ENCODE assay signal across 23 mouse cellular contexts in genomic region chr1:126594796-126595195, GRCm38 (mm10).
DNase-seq lines count a peak whose midpoint lies in the region; ATAC-seq and TF ChIP-seq lines count a peak whose summit lies in the region.
"Had no signal": no experiment of that assay in that cellular context is flagged by ENCODE, and none has a peak within 500 bp of the region (broad histone marks: within the 10 kb centered on the region; RNA-seq: fewer than 3 reads in every experiment).

No protein-coding gene starts in this region.

- peak; percentile 42 for ATAC-seq in lung, embryonic 16.5 days (ENCODE audit: low read depth)
- ATAC-seq: CD4-positive, CD25-positive, alpha-beta regulatory T cell, adult 4 months; forebrain, embryonic 13.5 days; forebrain, postnatal 0 days had no signal

- no peak overlapping the region for H3K27ac ChIP-seq in heart, embryonic 10.5 days
- H3K27ac ChIP-seq in lung, embryonic 16.5 days (ENCODE audit: low read length): peak overlapping the region; percentile 44; the same call in 1 of the 2 replicates
- H3K27ac ChIP-seq: embryonic facial prominence, embryonic 10.5 days; forebrain, embryonic 13.5 days; gastrocnemius, adult 2 months; heart, embryonic 13.5 days; hindbrain, embryonic 15.5 days had no signal

- H3K9ac ChIP-seq in lung, embryonic 16.5 days (ENCODE audit: low read length): no peak overlapping the region
- H3K9ac ChIP-seq: forebrain, embryonic 13.5 days; forebrain, postnatal 0 days; heart, embryonic 13.5 days; hindbrain, embryonic 15.5 days had no signal

- H3K4me3 ChIP-seq in heart, embryonic 10.5 days: no peak overlapping the region
- no peak overlapping the region for H3K4me3 ChIP-seq in lung, embryonic 16.5 days (ENCODE audit: low read length)
- H3K4me3 ChIP-seq in lung, adult 2 months (replicated peaks; ENCODE audit: extremely low read depth, low read depth, low read length): no peak overlapping the region
- H3K4me3 ChIP-seq: embryonic facial prominence, embryonic 10.5 days; forebrain, embryonic 13.5 days; gastrocnemius, adult 2 months; heart, embryonic 13.5 days; hindbrain, embryonic 15.5 days had no signal

- H3K4me2 ChIP-seq in lung, embryonic 16.5 days (ENCODE audit: low read depth, low read length): no peak overlapping the region
- H3K4me2 ChIP-seq: forebrain, embryonic 13.5 days; heart, embryonic 13.5 days; hindbrain, embryonic 15.5 days had no signal

- peaks cover 18% of the 10 kb centered on the region for H3K4me1 ChIP-seq in heart, embryonic 10.5 days
- peaks cover 53% of the 10 kb centered on the region for H3K4me1 ChIP-seq in lung, embryonic 16.5 days (replicated peaks; ENCODE audit: control insufficient read depth, insufficient read depth, low read length)
- H3K4me1 ChIP-seq in lung, adult 2 months (ENCODE audit: control insufficient read depth, insufficient read depth, low read length): peaks cover 37% of the 10 kb centered on the region

- intact Hi-C loops in gastrocnemius, postnatal 36 days (cut with DNase I): no loop called here

- H3K27me3 ChIP-seq in heart, embryonic 10.5 days (ENCODE audit: insufficient read depth, poor library complexity, severe bottlenecking): no peaks in the 10 kb centered on the region
- no peaks in the 10 kb centered on the region for H3K27me3 ChIP-seq in lung, embryonic 16.5 days (ENCODE audit: control insufficient read depth, insufficient read depth, low read depth, low read length)
- H3K27me3 ChIP-seq: forebrain, embryonic 13.5 days; hindbrain, embryonic 15.5 days had no signal

- no peak for TF ChIP-seq CTCF in lung, adult 2 months (IDR thresholded peaks at IDR 0.05; ENCODE audit: insufficient read depth, low read length)

- 47% methylated on average over 3 of the region's 3 CpGs for WGBS in heart, embryonic 10.5 days
- WGBS in lung, embryonic 16.5 days: 38% methylated on average over 3 of the region's 3 CpGs
- WGBS in lung, adult 2 months: 44% methylated on average over 3 of the region's 3 CpGs

- no peak for TF ChIP-seq POLR2A in lung, adult 2 months (IDR thresholded peaks at IDR 0.05; ENCODE audit: borderline replicate concordance, extremely low read depth, low read depth, low read length)

- peak; percentile 71 for DNase-seq in heart, adult 11 months
- DNase-seq in heart, embryonic 10.5 days (ENCODE audit: low spot score): no peak
- peak; percentile 14 to 36 for DNase-seq in kidney, postnatal 25 days
- DNase-seq in kidney, adult 9 months: no peak
- DNase-seq in lung, adult 2 months: no peak
- no peak for DNase-seq in gastrocnemius, postnatal 36 days
- DNase-seq: adrenal gland, adult 8-10 months; adrenal gland, postnatal 36 days; B cell, adult 2 months; cerebellum, adult 2 months; cerebellum, postnatal 10 days; forebrain, postnatal 0 days; gastrocnemius, adult 2 months; gastrocnemius, postnatal 25 days; heart, adult 18-20 months; heart, postnatal 36 days had no signal

- no peaks in the 10 kb centered on the region for H3K9me3 ChIP-seq in heart, embryonic 10.5 days
- no peaks in the 10 kb centered on the region for H3K9me3 ChIP-seq in lung, embryonic 16.5 days (ENCODE audit: control insufficient read depth, low read length)
- H3K9me3 ChIP-seq: embryonic facial prominence, embryonic 10.5 days; heart, embryonic 13.5 days; hindbrain, embryonic 15.5 days had no signal

- H3K36me3 ChIP-seq in heart, embryonic 10.5 days: no peaks in the 10 kb centered on the region
- H3K36me3 ChIP-seq in lung, embryonic 16.5 days (ENCODE audit: control insufficient read depth, insufficient read depth, low read length): no peaks in the 10 kb centered on the region
- H3K36me3 ChIP-seq: embryonic facial prominence, embryonic 10.5 days; G1E; heart, embryonic 13.5 days; hindbrain, embryonic 15.5 days had no signal

Comparison
In these comparisons a context has a peak if more than half of its experiments do, and no peak if none do; other contexts are left out.
1. DNase-seq: peak in heart, adult 11 months (single experiment) and kidney, postnatal 25 days (2 of 2); none in heart, embryonic 10.5 days (single experiment), kidney, adult 9 months (single experiment), lung, adult 2 months (single experiment) and gastrocnemius, postnatal 36 days (0 of 2).